Comparison of ENCODE assay signal across 34 mouse cellular contexts in genomic region chr9:92199564-92199963, GRCm38 (mm10). TPM values are rescaled to one million over a fixed set of nuclear protein-coding genes. Genes with fewer than 3 reads are reported as not detected.
DNase-seq lines count a peak whose midpoint lies in the region; ATAC-seq and TF ChIP-seq lines count a peak whose summit lies in the region.
"Had no signal": no experiment of that assay in that cellular context is flagged by ENCODE, and none has a peak within 500 bp of the region (broad histone marks: within the 10 kb centered on the region; RNA-seq: fewer than 3 reads in every experiment).

No protein-coding gene starts in this region.

- no peaks in the 10 kb centered on the region for H3K9me3 ChIP-seq in forebrain, embryonic 15.5 days
- H3K9me3 ChIP-seq in forebrain, embryonic 10.5 days = no peaks in the 10 kb centered on the region
- H3K9me3 ChIP-seq: embryonic facial prominence, embryonic 12.5 days; heart, embryonic 15.5 days; liver, embryonic 15.5 days; lung, embryonic 15.5 days had no signal

- peak; percentile 38 to 44 for DNase-seq in cerebellum, postnatal 10 days
- DNase-seq in cerebellum, adult 9-10 months = no peak
- DNase-seq in forebrain, embryonic 10.5 days (ENCODE audit: extremely low spot score, low spot score) = no peak
- DNase-seq in layer of hippocampus, adult 9-11 months = peak; percentile 16
- DNase-seq in layer of hippocampus, adult 11-12 months (ENCODE audit: low spot score) = no peak
- DNase-seq in brain, embryonic 14.5 days (ENCODE audit: low read depth) = peak; percentile 79
- no peak for DNase-seq in left cerebral cortex, adult 8-10 months (ENCODE audit: low spot score in 2 of 2)
- DNase-seq: adrenal gland, adult 8-10 months; cerebellum, adult 18-20 months; cerebellum, postnatal 36 days; gastrocnemius, adult 2 months; heart, postnatal 4 days; kidney, postnatal 25 days; liver; lung, postnatal 4 days; right cerebral cortex, postnatal 14 days; spleen, adult 18-20 months had no signal

- no peak for TF ChIP-seq POLR2A in brain, embryonic 14.5 days (IDR thresholded peaks at IDR 0.05; ENCODE audit: borderline replicate concordance, extremely low read depth, insufficient read depth, insufficient read length, poor library complexity, severe bottlenecking)

- no peak for TF ChIP-seq CTCF in brain, embryonic 14.5 days (IDR thresholded peaks at IDR 0.05; ENCODE audit: borderline replicate concordance, extremely low read depth, insufficient read depth, insufficient read length)

- no peak overlapping the region for H3K4me2 ChIP-seq in forebrain, embryonic 15.5 days (replicated peaks)
- H3K4me2 ChIP-seq: embryonic facial prominence, embryonic 12.5 days; heart, embryonic 15.5 days; liver, embryonic 15.5 days; lung, embryonic 15.5 days had no signal

- H3K27ac ChIP-seq in forebrain, embryonic 15.5 days (replicated peaks) = no peak overlapping the region
- no peak overlapping the region for H3K27ac ChIP-seq in forebrain, embryonic 10.5 days
- H3K27ac ChIP-seq: embryonic facial prominence, embryonic 12.5 days; gastrocnemius, adult 2 months; heart, embryonic 15.5 days; liver, embryonic 15.5 days; lung, embryonic 15.5 days had no signal

- H3K4me1 ChIP-seq in forebrain, embryonic 15.5 days = peaks cover 6% of the 10 kb centered on the region; the same call in 1 of the 2 replicates
- H3K4me1 ChIP-seq in forebrain, embryonic 10.5 days = peaks cover 6% of the 10 kb centered on the region; the same call in 1 of the 2 replicates
- H3K4me1 ChIP-seq: embryonic facial prominence, embryonic 12.5 days; heart, embryonic 15.5 days; liver, embryonic 15.5 days; lung, embryonic 15.5 days had no signal

- H3K27me3 ChIP-seq in forebrain, embryonic 15.5 days = no peaks in the 10 kb centered on the region
- no peaks in the 10 kb centered on the region for H3K27me3 ChIP-seq in forebrain, embryonic 10.5 days (ENCODE audit: poor library complexity, severe bottlenecking)
- H3K27me3 ChIP-seq: embryonic facial prominence, embryonic 12.5 days; heart, embryonic 15.5 days; liver, embryonic 15.5 days; lung, embryonic 15.5 days had no signal

- no peak overlapping the region for H3K4me3 ChIP-seq in forebrain, embryonic 15.5 days
- no peak overlapping the region for H3K4me3 ChIP-seq in forebrain, embryonic 10.5 days
- H3K4me3 ChIP-seq: embryonic facial prominence, embryonic 12.5 days; erythroblast, embryonic 14.5 days; gastrocnemius, adult 2 months; heart, embryonic 15.5 days; liver, embryonic 15.5 days; lung, embryonic 15.5 days had no signal

- no peak overlapping the region for H3K9ac ChIP-seq in forebrain, embryonic 15.5 days (replicated peaks)
- H3K9ac ChIP-seq: embryonic facial prominence, embryonic 12.5 days; heart, embryonic 15.5 days; liver, embryonic 15.5 days; lung, embryonic 15.5 days had no signal

- ATAC-seq in forebrain, embryonic 15.5 days (replicated peaks) = peak; percentile 73
- ATAC-seq: activated CD4-positive, CD25-positive, alpha-beta regulatory T cell, adult 4 months; intestine, postnatal 0 days; midbrain, embryonic 16.5 days had no signal

- H3K36me3 ChIP-seq in forebrain, embryonic 15.5 days = no peaks in the 10 kb centered on the region
- no peaks in the 10 kb centered on the region for H3K36me3 ChIP-seq in forebrain, embryonic 10.5 days (replicated peaks)
- H3K36me3 ChIP-seq: embryonic facial prominence, embryonic 12.5 days; heart, embryonic 15.5 days; liver, embryonic 15.5 days; lung, embryonic 15.5 days had no signal

- 65% methylated on average over 5 of the region's 5 CpGs for WGBS in forebrain, embryonic 15.5 days
- WGBS in forebrain, embryonic 10.5 days = 89% methylated on average over 5 of the region's 5 CpGs

RNA-seq across cellular contexts. Expression of gene Plscr5, which starts 6.8 kb away (rescaled TPM):
- polyA plus RNA-seq in forebrain, embryonic 15.5 days (2015; fragmentation: Nextera tagmentation; extraction: Ambion mirVana) = 0.24 and 0.26 TPM in 2 replicates
- polyA plus RNA-seq in forebrain, embryonic 10.5 days (2016; fragmentation: Nextera tagmentation; extraction: Ambion mirVana) = not detected in 2 replicates
- 0.29 and 0.40 TPM in 2 replicates for polyA plus RNA-seq in brain, embryonic 14.5 days (2012; rRNA removed)
- total RNA-seq in left cerebral cortex, adult 8-10 months (2022) = not detected
- total RNA-seq: adrenal gland, adult 8-10 months; gastrocnemius, adult 2 months; gastrocnemius, postnatal 4 days; heart, postnatal 4 days; layer of hippocampus, postnatal 25 days; left cerebral cortex, postnatal 25 days; megakaryocyte-erythroid progenitor cell, adult 5-6 weeks had no signal
- polyA plus RNA-seq: activated CD4-positive, CD25-positive, alpha-beta regulatory T cell, adult 4 months; embryonic facial prominence, embryonic 12.5 days; erythroblast, embryonic 14.5 days; frontal cortex, adult 2 months; heart, embryonic 15.5 days; intestine, postnatal 0 days; kidney, embryonic 14.5 days; liver, embryonic 15.5 days; lung, embryonic 15.5 days; testis, adult 2 months; urinary bladder, adult 2 months had no signal

RNA-seq across cellular contexts. Expression of gene Plscr1, which starts 50.0 kb away (rescaled TPM):
- 5.7 and 6.8 TPM in 2 replicates for polyA plus RNA-seq in forebrain, embryonic 15.5 days (2015; fragmentation: Nextera tagmentation; extraction: Ambion mirVana)
- polyA plus RNA-seq in forebrain, embryonic 10.5 days (2016; fragmentation: Nextera tagmentation; extraction: Ambion mirVana) = 40.4 and 41.0 TPM in 2 replicates
- polyA plus RNA-seq in brain, embryonic 14.5 days (2012; rRNA removed) = 5.2 and 5.3 TPM in 2 replicates
- 1 to 10 TPM; 1.7 to 2.4 (median 2.4) TPM for total RNA-seq in left cerebral cortex, adult 8-10 months (2022)

Comparison
In these comparisons a context has a peak if more than half of its experiments do, and no peak if none do; other contexts are left out.
1. DNase-seq: peak in cerebellum, postnatal 10 days (2 of 2), layer of hippocampus, adult 9-11 months (single experiment) and brain, embryonic 14.5 days (single experiment); none in cerebellum, adult 9-10 months (single experiment), forebrain, embryonic 10.5 days (single experiment), layer of hippocampus, adult 11-12 months (single experiment) and left cerebral cortex, adult 8-10 months (0 of 2).